Mouse (Mus musculus) urinary bladder, postnatal 0 days (tissue): ENCODE measurements around the gene Isx. TPM values are rescaled to one million over a fixed set of nuclear protein-coding genes. Genes with fewer than 3 reads are reported as not detected.

Experiments used
- polyA plus RNA-seq: library from polyadenylated mRNA; unstranded; fragments of >200 nt; fragmentation: Nextera tagmentation; extraction: Ambion mirVana; gene quantifications from 2 replicates; pipeline ENCODE4 v1.2.1, GENCODE M21; 2015

The Isx gene
- 0.41 and 0.57 TPM in 2 replicates for polyA plus RNA-seq

GRCm38 (mm10) chr8:74872940-74873339, at the start of gene Isx:
Gene Isx (plus strand): TSS chr8:74873173.

Other genes starting within 250 kb of the Isx start
- 11.9 and 15.0 TPM in 2 replicates for gene Hmgxb4, start 120.2 kb downstream of the Isx start, polyA plus RNA-seq
- 23.3 and 23.8 TPM in 2 replicates for gene Tom1, start 160.5 kb downstream of the Isx start, polyA plus RNA-seq
- gene Hmox1, start 220.4 kb downstream of the Isx start, polyA plus RNA-seq = 75.4 and 271 TPM in 2 replicates
- 30.8 and 36.7 TPM in 2 replicates for gene Mcm5, start 236.4 kb downstream of the Isx start, polyA plus RNA-seq